Mouse (Mus musculus): ENCODE data around the gene Gm9970. TPM values are rescaled to one million over a fixed set of nuclear protein-coding genes. Genes with fewer than 3 reads are reported as not detected.
"Not testable (repeated sequence)": the region's sequence is repeated elsewhere in the genome, so short reads cannot be mapped to it uniquely, and the experiment has no call there.

Gene Gm9970
- total RNA-seq, 2 experiments from 2014 or later, result 0.97 TPM; not detected in 1

GRCm38 (mm10) chr5:31222696-31223095, 18.3 kb downstream of the Gm9970 start:
- DNase-seq, result no peak

GRCm38 (mm10) chr5:31221304-31221945, 19.6 kb downstream of the Gm9970 start:
- peak; percentile 64 for DNase-seq

- peak; percentile 99 for DNase-seq
These were observed 20.4 kb downstream of the Gm9970 start, which contains the start of gene Ppm1g for GRCm38 (mm10) chr5:31220448-31221303. TSS of gene Ppm1g (minus strand) at chr5:31220687.

GRCm38 (mm10) chr5:31219911-31220447, 21.1 kb downstream of the Gm9970 start:
- peak; percentile 67 for DNase-seq

GRCm38 (mm10) chr5:31219474-31219873, 21.6 kb downstream of the Gm9970 start:
- no peak for DNase-seq

- no peak for DNase-seq
These were observed 22.0 kb downstream of the Gm9970 start for GRCm38 (mm10) chr5:31219070-31219469.

- no peak for DNase-seq
These were observed 22.7 kb downstream of the Gm9970 start for GRCm38 (mm10) chr5:31218294-31218693.

- not testable (repeated sequence) for DNase-seq
These were observed 24.5 kb downstream of the Gm9970 start for GRCm38 (mm10) chr5:31216554-31216953.

GRCm38 (mm10) chr5:31204421-31204820, 36.6 kb downstream of the Gm9970 start:
- no peak for DNase-seq

- no peak for DNase-seq
These were observed 37.2 kb downstream of the Gm9970 start for GRCm38 (mm10) chr5:31203866-31204265.

GRCm38 (mm10) chr5:31202933-31203332, 38.1 kb downstream of the Gm9970 start:
- no peak for DNase-seq

GRCm38 (mm10) chr5:31201742-31202590, 39.1 kb downstream of the Gm9970 start, which contains the start of gene Zfp513:
TSS of gene Zfp513 (minus strand) at chr5:31202303.
- peak; percentile 96 for DNase-seq

- peak; percentile 35 for DNase-seq
These were observed 39.8 kb downstream of the Gm9970 start for GRCm38 (mm10) chr5:31201042-31201741.

GRCm38 (mm10) chr5:31200327-31200768, 40.7 kb downstream of the Gm9970 start:
- peak; percentile 42 for DNase-seq

- DNase-seq, result peak; percentile 51
These were observed 41.1 kb downstream of the Gm9970 start for GRCm38 (mm10) chr5:31199893-31200292.

- no peak for DNase-seq
These were observed 41.6 kb downstream of the Gm9970 start for GRCm38 (mm10) chr5:31199321-31199892.

- no peak for DNase-seq
These were observed 42.3 kb downstream of the Gm9970 start for GRCm38 (mm10) chr5:31198616-31199320.

- DNase-seq, result no peak
These were observed 42.9 kb downstream of the Gm9970 start for GRCm38 (mm10) chr5:31198170-31198569.

- no peak for DNase-seq
These were observed 44.0 kb downstream of the Gm9970 start for GRCm38 (mm10) chr5:31197072-31197471.

- DNase-seq, result no peak
These were observed 44.8 kb downstream of the Gm9970 start for GRCm38 (mm10) chr5:31196207-31196606.
